Mouse (Mus musculus): ENCODE measurements at regions not wholly inside any gene's neighbourhood (a gene's known extent, or its start where the extent isn't known, plus 50 kb on each side); places are given as distances from the start of the nearest gene placed in this dataset.

DNA sequence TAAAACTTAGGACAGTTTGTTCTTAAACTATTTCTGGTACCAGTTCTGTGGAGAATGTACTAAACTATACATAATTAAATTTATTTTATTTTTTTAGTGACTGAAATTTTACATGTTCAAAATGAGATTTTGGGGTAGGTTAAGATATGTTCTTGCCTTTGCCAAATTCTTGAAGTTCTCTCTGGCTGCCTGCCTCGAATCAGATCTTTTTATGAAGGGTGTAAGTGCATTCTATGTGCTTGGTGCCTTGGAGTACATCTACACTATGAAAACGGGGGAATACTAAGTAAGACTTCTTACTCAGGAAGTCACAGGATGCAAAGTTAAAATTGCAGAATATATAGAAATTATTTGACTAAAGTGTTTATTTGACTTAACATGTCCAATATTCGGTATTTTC is 629.8 kb upstream of the Cypt12 start:
- 77% methylated on average over 3 of the region's 3 CpGs for WGBS (ENCODE audit: insufficient replicate concordance)
- no peaks in the 10 kb centered on the region for H3K27me3 ChIP-seq (ENCODE audit: control insufficient read depth, insufficient read depth, low read length)
- ATAC-seq (replicated peaks; ENCODE audit: insufficient number of reproducible peaks, low FRiP score, low TSS enrichment), result no peak
- no peak overlapping the region for H3K4me2 ChIP-seq
- no peaks in the 10 kb centered on the region for H3K9me3 ChIP-seq (replicated peaks; ENCODE audit: control insufficient read depth, low read length)
- peaks cover 3% of the 10 kb centered on the region; the same call in 1 of the 2 replicates for H3K4me1 ChIP-seq (ENCODE audit: control insufficient read depth, insufficient read depth, low read length)
- H3K36me3 ChIP-seq (ENCODE audit: control insufficient read depth, insufficient read depth, low read length), result no peaks in the 10 kb centered on the region
- no peak overlapping the region for H3K27ac ChIP-seq (ENCODE audit: low read depth, low read length)
- H3K4me3 ChIP-seq (ENCODE audit: low read depth, low read length), result no peak overlapping the region
- H3K9ac ChIP-seq (ENCODE audit: low read depth, low read length), result no peak overlapping the region

DNA sequence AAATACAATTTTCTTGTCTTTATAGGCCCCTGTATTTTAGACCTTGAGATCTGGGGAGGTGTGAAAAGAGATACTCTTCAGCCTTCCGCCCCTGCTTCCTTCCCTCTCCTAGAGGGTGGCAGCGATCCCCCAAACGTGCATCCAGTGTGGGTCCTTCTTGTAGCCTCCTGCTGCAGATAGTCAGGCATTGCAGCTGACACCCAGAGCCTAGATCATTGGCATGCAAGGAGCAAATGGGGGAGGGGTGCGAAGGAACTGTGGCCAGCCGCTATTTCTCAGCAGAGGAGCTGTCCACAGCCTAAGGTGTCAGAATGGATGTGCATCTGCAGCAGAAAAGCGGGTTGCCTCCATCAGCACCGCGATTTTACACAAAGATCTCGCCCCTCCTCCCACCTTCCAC is 629.0 kb upstream of the Cypt12 start:
- ATAC-seq (replicated peaks; ENCODE audit: insufficient number of reproducible peaks, low FRiP score, low TSS enrichment), result peak; percentile 86
- Histone ChIP-seq H3K27ac (ENCODE audit: low read depth, low read length) (no peak overlapping the region), H3K36me3 (ENCODE audit: control insufficient read depth, insufficient read depth, low read length) (no peaks in the 10 kb centered on the region), H3K9me3 (replicated peaks; ENCODE audit: control insufficient read depth, low read length) (no peaks in the 10 kb centered on the region), H3K27me3 (ENCODE audit: control insufficient read depth, insufficient read depth, low read length) (no peaks in the 10 kb centered on the region), H3K4me2 (peak overlapping the region; percentile 48), H3K4me3 (ENCODE audit: low read depth, low read length) (no peak overlapping the region), H3K4me1 (ENCODE audit: control insufficient read depth, insufficient read depth, low read length) (peaks cover 3% of the 10 kb centered on the region; the same call in 1 of the 2 replicates), H3K9ac (ENCODE audit: low read depth, low read length) (no peak overlapping the region)
- 6% methylated on average over 9 of the region's 9 CpGs for WGBS (ENCODE audit: insufficient replicate concordance)

DNA sequence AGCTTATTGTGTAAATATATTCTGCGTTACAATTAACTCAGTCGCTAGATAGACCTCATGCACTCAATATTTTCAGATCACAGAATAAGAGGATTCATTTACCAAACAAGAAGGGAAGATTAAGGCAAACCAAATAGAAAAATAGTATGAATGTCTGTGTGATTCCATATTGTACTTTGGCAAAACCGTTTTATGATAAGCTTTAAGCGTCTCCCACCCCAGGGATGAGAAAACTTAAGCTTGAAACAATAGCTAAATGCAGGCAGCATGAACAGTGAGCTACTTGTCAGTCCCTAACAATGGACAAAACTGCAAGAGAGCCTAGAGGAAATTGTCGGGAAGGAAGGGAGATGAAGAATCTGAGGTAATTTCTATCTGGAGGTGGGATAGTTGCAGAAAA is 628.3 kb upstream of the Cypt12 start:
- Histone ChIP-seq H3K4me2 (no peak overlapping the region), H3K27ac (ENCODE audit: low read depth, low read length) (no peak overlapping the region), H3K9ac (ENCODE audit: low read depth, low read length) (no peak overlapping the region), H3K4me1 (ENCODE audit: control insufficient read depth, insufficient read depth, low read length) (peaks cover 3% of the 10 kb centered on the region; the same call in 1 of the 2 replicates), H3K9me3 (replicated peaks; ENCODE audit: control insufficient read depth, low read length) (no peaks in the 10 kb centered on the region), H3K36me3 (ENCODE audit: control insufficient read depth, insufficient read depth, low read length) (no peaks in the 10 kb centered on the region), H3K4me3 (ENCODE audit: low read depth, low read length) (no peak overlapping the region), H3K27me3 (ENCODE audit: control insufficient read depth, insufficient read depth, low read length) (no peaks in the 10 kb centered on the region)
- 63% methylated on average over 5 of the region's 5 CpGs for WGBS (ENCODE audit: insufficient replicate concordance)
- no peak for ATAC-seq (replicated peaks; ENCODE audit: insufficient number of reproducible peaks, low FRiP score, low TSS enrichment)

DNA sequence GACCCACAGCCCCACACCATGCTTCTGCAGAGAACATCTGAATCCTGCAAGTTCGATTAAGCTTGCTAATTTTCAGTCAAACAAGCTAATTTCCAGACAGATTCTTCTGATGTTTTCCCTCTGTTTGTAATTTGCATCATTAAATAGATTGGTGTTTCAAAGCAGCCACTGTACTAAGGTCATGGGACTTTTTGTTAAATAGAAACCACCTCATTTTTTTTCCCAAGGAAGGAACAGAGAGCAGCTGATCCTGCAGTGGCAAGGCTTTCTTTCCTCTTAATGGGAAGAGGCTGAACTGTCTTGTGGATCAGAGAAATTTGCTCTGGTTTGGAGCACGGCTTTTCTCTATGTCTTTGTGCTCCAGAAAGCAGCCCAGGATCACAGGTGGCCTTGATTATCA is 625.9 kb upstream of the Cypt12 start:
- ATAC-seq (replicated peaks; ENCODE audit: insufficient number of reproducible peaks, low FRiP score, low TSS enrichment), result no peak
- Histone ChIP-seq H3K4me1 (ENCODE audit: control insufficient read depth, insufficient read depth, low read length) (peaks cover 3% of the 10 kb centered on the region; the same call in 1 of the 2 replicates), H3K27ac (ENCODE audit: low read depth, low read length) (no peak overlapping the region), H3K9me3 (replicated peaks; ENCODE audit: control insufficient read depth, low read length) (no peaks in the 10 kb centered on the region), H3K9ac (ENCODE audit: low read depth, low read length) (no peak overlapping the region), H3K4me2 (no peak overlapping the region), H3K27me3 (ENCODE audit: control insufficient read depth, insufficient read depth, low read length) (no peaks in the 10 kb centered on the region), H3K4me3 (ENCODE audit: low read depth, low read length) (no peak overlapping the region), H3K36me3 (ENCODE audit: control insufficient read depth, insufficient read depth, low read length) (no peaks in the 10 kb centered on the region)
- 54% methylated on average over 2 of the region's 2 CpGs for WGBS (ENCODE audit: insufficient replicate concordance)

DNA sequence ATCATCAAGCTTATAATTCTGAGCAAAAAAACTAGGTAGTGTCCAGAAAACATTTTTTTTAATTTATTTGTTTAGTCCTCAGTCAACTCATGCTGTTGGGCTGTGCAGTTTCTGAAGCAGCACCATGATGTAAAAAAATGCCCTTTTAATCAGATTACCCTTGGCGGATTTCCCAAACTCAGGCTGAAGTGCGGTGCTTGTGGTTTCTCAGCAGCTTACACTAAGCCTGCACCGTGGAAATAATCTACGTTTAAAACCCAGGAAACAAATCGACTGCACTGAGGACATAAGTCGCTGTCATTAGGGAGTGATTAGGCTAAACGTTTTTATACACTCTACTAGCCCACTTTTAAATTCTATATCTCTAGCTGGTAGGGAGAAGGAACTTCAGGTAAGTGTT is 623.4 kb upstream of the Cypt12 start:
- Histone ChIP-seq H3K4me3 (ENCODE audit: low read depth, low read length) (no peak overlapping the region), H3K9ac (ENCODE audit: low read depth, low read length) (no peak overlapping the region), H3K4me1 (ENCODE audit: control insufficient read depth, insufficient read depth, low read length) (no peaks in the 10 kb centered on the region), H3K36me3 (ENCODE audit: control insufficient read depth, insufficient read depth, low read length) (no peaks in the 10 kb centered on the region), H3K4me2 (no peak overlapping the region), H3K27ac (ENCODE audit: low read depth, low read length) (no peak overlapping the region), H3K9me3 (replicated peaks; ENCODE audit: control insufficient read depth, low read length) (no peaks in the 10 kb centered on the region), H3K27me3 (ENCODE audit: control insufficient read depth, insufficient read depth, low read length) (no peaks in the 10 kb centered on the region)
- WGBS (ENCODE audit: insufficient replicate concordance), result 64% methylated on average over 7 of the region's 7 CpGs
- ATAC-seq (replicated peaks; ENCODE audit: insufficient number of reproducible peaks, low FRiP score, low TSS enrichment), result no peak

DNA sequence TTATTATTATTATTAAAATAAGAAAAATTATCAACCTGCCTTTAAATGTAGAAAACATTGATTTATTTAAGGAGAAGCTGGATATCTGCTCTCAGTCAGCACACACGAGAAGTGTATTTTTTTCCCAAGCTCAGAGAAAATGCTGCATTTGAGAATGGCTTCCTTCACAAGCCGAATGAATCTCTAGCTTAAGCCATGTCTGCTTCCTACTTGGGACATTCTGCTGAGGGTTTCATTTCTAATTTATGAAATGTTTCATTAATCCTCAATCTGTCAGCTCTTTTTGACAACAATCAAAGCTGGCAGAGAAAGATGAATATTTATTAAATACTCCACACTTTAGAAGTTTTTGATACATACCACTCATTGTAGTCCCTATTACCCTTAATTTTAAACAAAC is 622.4 kb upstream of the Cypt12 start:
- WGBS (ENCODE audit: insufficient replicate concordance), result 81% methylated on average over 2 of the region's 2 CpGs
- Histone ChIP-seq H3K9ac (ENCODE audit: low read depth, low read length) (no peak overlapping the region), H3K4me1 (ENCODE audit: control insufficient read depth, insufficient read depth, low read length) (no peaks in the 10 kb centered on the region), H3K4me2 (no peak overlapping the region), H3K4me3 (ENCODE audit: low read depth, low read length) (no peak overlapping the region), H3K27ac (ENCODE audit: low read depth, low read length) (no peak overlapping the region), H3K36me3 (ENCODE audit: control insufficient read depth, insufficient read depth, low read length) (no peaks in the 10 kb centered on the region), H3K9me3 (replicated peaks; ENCODE audit: control insufficient read depth, low read length) (no peaks in the 10 kb centered on the region), H3K27me3 (ENCODE audit: control insufficient read depth, insufficient read depth, low read length) (no peaks in the 10 kb centered on the region)
- no peak for ATAC-seq (replicated peaks; ENCODE audit: insufficient number of reproducible peaks, low FRiP score, low TSS enrichment)

DNA sequence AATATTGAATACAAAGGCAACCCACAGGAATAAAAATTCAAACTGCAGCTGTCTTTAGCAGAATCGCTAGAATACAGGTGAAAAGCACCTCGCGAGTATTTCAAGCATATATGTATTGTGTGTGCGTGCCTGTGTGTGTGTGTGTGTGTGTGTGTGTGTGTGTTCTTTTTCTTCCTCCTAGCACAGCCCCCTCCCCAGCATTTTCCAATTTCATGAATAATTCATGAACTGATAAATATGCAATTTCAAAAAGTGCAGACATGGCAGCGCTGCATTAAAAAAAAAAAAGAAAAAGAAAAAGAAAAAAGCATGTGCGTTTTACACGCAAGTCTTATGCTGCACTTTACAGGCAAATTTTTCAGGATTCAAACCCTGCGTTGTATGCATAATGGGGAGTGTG is 621.9 kb upstream of the Cypt12 start:
- no peaks in the 10 kb centered on the region for H3K27me3 ChIP-seq (ENCODE audit: control insufficient read depth, insufficient read depth, low read length)
- WGBS (ENCODE audit: insufficient replicate concordance), result 91% methylated on average over 8 of the region's 8 CpGs
- no peak for ATAC-seq (replicated peaks; ENCODE audit: insufficient number of reproducible peaks, low FRiP score, low TSS enrichment)

DNA sequence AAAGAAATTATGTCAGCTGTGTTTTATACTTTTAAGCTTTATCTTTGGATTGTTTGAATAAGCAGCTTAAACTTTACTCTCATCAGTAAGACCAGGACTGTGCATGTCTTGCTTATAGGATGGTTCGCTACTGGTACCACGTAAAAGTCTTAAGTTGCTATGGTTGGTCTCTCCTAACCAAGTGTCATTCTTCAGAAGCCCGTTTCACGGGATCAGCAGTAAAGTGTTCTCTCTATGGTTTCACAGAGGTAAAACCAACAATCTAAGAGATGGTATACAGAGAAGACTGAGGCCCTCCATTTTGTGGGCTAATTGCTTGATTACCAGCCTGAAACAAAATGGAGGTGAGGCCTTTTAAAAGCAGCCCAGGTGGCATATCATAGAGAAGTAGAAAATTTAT is 621.4 kb upstream of the Cypt12 start:
- Histone ChIP-seq H3K9me3 (replicated peaks; ENCODE audit: control insufficient read depth, low read length) (no peaks in the 10 kb centered on the region), H3K4me1 (ENCODE audit: control insufficient read depth, insufficient read depth, low read length) (no peaks in the 10 kb centered on the region), H3K4me2 (no peak overlapping the region), H3K36me3 (ENCODE audit: control insufficient read depth, insufficient read depth, low read length) (no peaks in the 10 kb centered on the region), H3K4me3 (ENCODE audit: low read depth, low read length) (no peak overlapping the region), H3K27me3 (ENCODE audit: control insufficient read depth, insufficient read depth, low read length) (no peaks in the 10 kb centered on the region), H3K9ac (ENCODE audit: low read depth, low read length) (no peak overlapping the region), H3K27ac (ENCODE audit: low read depth, low read length) (no peak overlapping the region)
- no peak for ATAC-seq (replicated peaks; ENCODE audit: insufficient number of reproducible peaks, low FRiP score, low TSS enrichment)
- WGBS (ENCODE audit: insufficient replicate concordance), result 84% methylated on average over 4 of the region's 4 CpGs

More for the DNA sequence above, 621.9 kb upstream of the Cypt12 start:
- Histone ChIP-seq H3K36me3 (ENCODE audit: control insufficient read depth, insufficient read depth, low read length) (no peaks in the 10 kb centered on the region), H3K27ac (ENCODE audit: low read depth, low read length) (no peak overlapping the region), H3K4me2 (no peak overlapping the region), H3K4me1 (ENCODE audit: control insufficient read depth, insufficient read depth, low read length) (no peaks in the 10 kb centered on the region), H3K9me3 (replicated peaks; ENCODE audit: control insufficient read depth, low read length) (no peaks in the 10 kb centered on the region), H3K4me3 (ENCODE audit: low read depth, low read length) (no peak overlapping the region), H3K9ac (ENCODE audit: low read depth, low read length) (no peak overlapping the region)

DNA sequence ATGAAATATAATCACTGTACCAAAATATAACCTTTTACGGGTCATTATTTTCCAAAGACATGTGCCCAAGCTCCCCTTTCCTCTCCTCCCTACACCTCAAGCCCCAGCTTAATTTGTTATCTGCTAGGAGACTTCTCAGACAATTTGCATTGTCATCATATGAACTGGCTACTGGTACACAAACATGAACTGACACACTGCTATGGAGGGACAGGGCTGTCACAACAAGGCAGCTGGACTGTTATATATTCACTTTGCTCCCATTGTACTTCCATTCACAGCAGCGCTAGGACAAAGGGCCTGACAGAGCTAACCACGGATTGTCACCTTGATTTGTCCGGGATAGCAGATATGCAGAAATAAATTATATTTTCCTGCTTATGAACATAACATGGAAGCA is 620.5 kb upstream of the Cypt12 start:
- WGBS (ENCODE audit: insufficient replicate concordance), result 85% methylated on average over 4 of the region's 4 CpGs
- Histone ChIP-seq H3K27me3 (ENCODE audit: control insufficient read depth, insufficient read depth, low read length) (no peaks in the 10 kb centered on the region), H3K36me3 (ENCODE audit: control insufficient read depth, insufficient read depth, low read length) (no peaks in the 10 kb centered on the region), H3K4me1 (ENCODE audit: control insufficient read depth, insufficient read depth, low read length) (no peaks in the 10 kb centered on the region), H3K27ac (ENCODE audit: low read depth, low read length) (no peak overlapping the region), H3K4me3 (ENCODE audit: low read depth, low read length) (no peak overlapping the region), H3K4me2 (no peak overlapping the region), H3K9me3 (replicated peaks; ENCODE audit: control insufficient read depth, low read length) (no peaks in the 10 kb centered on the region), H3K9ac (ENCODE audit: low read depth, low read length) (no peak overlapping the region)
- no peak for ATAC-seq (replicated peaks; ENCODE audit: insufficient number of reproducible peaks, low FRiP score, low TSS enrichment)
